Mouse (Mus musculus) megakaryocyte, embryonic 14.5 days (primary cell): ENCODE results near the gene Rab3d.

Experiments used
- FLI1 ChIP-seq: IDR thresholded peaks from 2 replicates; pipeline ENCODE4 v1.6.1; 2012; ENCODE audit warnings: low read length, inconsistent platforms, mixed read lengths
- GATA1 ChIP-seq: IDR thresholded peaks from 3 replicates; pipeline ENCODE4 v1.6.1; 2012; ENCODE audit warnings: mixed read lengths, low read length, inconsistent platforms, borderline replicate concordance

GRCm38 (mm10) chr9:21916851-21917492 lies 1.0 kb downstream of the Rab3d start:
- no peak for TF ChIP-seq GATA1
- no peak for TF ChIP-seq FLI1
